Mouse (Mus musculus): ENCODE results near the gene Aes. TPM values are rescaled to one million over a fixed set of nuclear protein-coding genes. Genes with fewer than 3 reads are reported as not detected.

Aes gene
- polyA plus RNA-seq, 1 experiment from 2014 or later = 665 TPM

GRCm38 (mm10) chr10:81593223-81593622, 33.9 kb downstream of the Aes start:
- H3K27ac ChIP-seq (replicated peaks) = no peak overlapping the region
- peaks cover 29% of the 10 kb centered on the region for H3K4me1 ChIP-seq
- no peak overlapping the region for H3K4me3 ChIP-seq
- H3K36me3 ChIP-seq = peaks cover 2% of the 10 kb centered on the region; the same call in 1 of the 2 replicates
- no peak overlapping the region for H3K9ac ChIP-seq (replicated peaks)
- no peaks in the 10 kb centered on the region for H3K9me3 ChIP-seq
- WGBS = 73% methylated on average over 4 of the region's 4 CpGs
- H3K4me2 ChIP-seq (replicated peaks) = no peak overlapping the region
- ATAC-seq (replicated peaks) = no peak
- peaks cover 34% of the 10 kb centered on the region for H3K27me3 ChIP-seq

- ATAC-seq (replicated peaks) = no peak
- Histone ChIP-seq H3K4me2 (replicated peaks) (no peak overlapping the region), H3K36me3 (no peaks in the 10 kb centered on the region), H3K9ac (replicated peaks) (no peak overlapping the region), H3K27me3 (peaks cover 34% of the 10 kb centered on the region), H3K27ac (replicated peaks) (no peak overlapping the region), H3K4me1 (peaks cover 29% of the 10 kb centered on the region), H3K9me3 (no peaks in the 10 kb centered on the region), H3K4me3 (no peak overlapping the region)
- WGBS = 73% methylated on average over 18 of the region's 18 CpGs
Observed at GRCm38 (mm10) chr10:81593935-81594334, 34.6 kb downstream of the Aes start.

GRCm38 (mm10) chr10:81595599-81595998, 36.3 kb downstream of the Aes start:
- no peak for ATAC-seq (replicated peaks)
- Histone ChIP-seq H3K4me1 (peaks cover 31% of the 10 kb centered on the region), H3K4me2 (replicated peaks) (no peak overlapping the region), H3K27ac (replicated peaks) (no peak overlapping the region), H3K9ac (replicated peaks) (no peak overlapping the region), H3K9me3 (no peaks in the 10 kb centered on the region), H3K27me3 (peaks cover 41% of the 10 kb centered on the region), H3K4me3 (no peak overlapping the region), H3K36me3 (no peaks in the 10 kb centered on the region)
- 31% methylated on average over 5 of the region's 5 CpGs for WGBS

- Histone ChIP-seq H3K4me2 (replicated peaks) (peak overlapping the region; percentile 33), H3K27ac (replicated peaks) (peak overlapping the region; percentile 39; the same call in 1 of the 2 replicates), H3K9me3 (no peaks in the 10 kb centered on the region), H3K36me3 (no peaks in the 10 kb centered on the region), H3K4me3 (no peak overlapping the region; the same call in 1 of the 2 replicates), H3K4me1 (peaks cover 39% of the 10 kb centered on the region), H3K9ac (replicated peaks) (peak overlapping the region; percentile 19; the same call in 1 of the 2 replicates), H3K27me3 (peaks cover 41% of the 10 kb centered on the region)
- no peak for ATAC-seq (replicated peaks)
- 0% methylated on average over 10 of the region's 10 CpGs for WGBS
Observed at GRCm38 (mm10) chr10:81596611-81597010, 37.3 kb downstream of the Aes start.

GRCm38 (mm10) chr10:81597137-81597950, 38.1 kb downstream of the Aes start:
- Histone ChIP-seq H3K9me3 (no peaks in the 10 kb centered on the region), H3K27me3 (peaks cover 40% of the 10 kb centered on the region), H3K4me3 (no peak overlapping the region), H3K4me2 (replicated peaks) (0 out of 2 replicates have a peak overlapping the region, but pooled peaks have one; percentile 7), H3K36me3 (no peaks in the 10 kb centered on the region), H3K27ac (replicated peaks) (peak overlapping the region; percentile 39; the same call in 1 of the 2 replicates), H3K4me1 (peaks cover 43% of the 10 kb centered on the region), H3K9ac (replicated peaks) (0 out of 2 replicates have a peak overlapping the region, but pooled peaks have one; percentile 19)
- no peak; the same call in 1 of the 2 replicates for ATAC-seq (replicated peaks)
- WGBS = 5% methylated on average over 12 of the region's 12 CpGs

GRCm38 (mm10) chr10:81598342-81598741, 39.1 kb downstream of the Aes start:
- Histone ChIP-seq H3K9ac (replicated peaks) (no peak overlapping the region), H3K9me3 (no peaks in the 10 kb centered on the region), H3K27ac (replicated peaks) (no peak overlapping the region), H3K27me3 (peaks cover 37% of the 10 kb centered on the region), H3K4me2 (replicated peaks) (no peak overlapping the region), H3K36me3 (no peaks in the 10 kb centered on the region), H3K4me3 (no peak overlapping the region), H3K4me1 (peaks cover 50% of the 10 kb centered on the region)
- 37% methylated on average over 3 of the region's 3 CpGs for WGBS
- ATAC-seq (replicated peaks) = no peak

GRCm38 (mm10) chr10:81598871-81599270, 39.6 kb downstream of the Aes start:
- Histone ChIP-seq H3K27me3 (peaks cover 36% of the 10 kb centered on the region), H3K4me1 (peaks cover 50% of the 10 kb centered on the region), H3K9me3 (no peaks in the 10 kb centered on the region), H3K4me2 (replicated peaks) (no peak overlapping the region), H3K4me3 (no peak overlapping the region), H3K9ac (replicated peaks) (no peak overlapping the region), H3K36me3 (no peaks in the 10 kb centered on the region), H3K27ac (replicated peaks) (no peak overlapping the region)
- ATAC-seq (replicated peaks) = no peak
- 65% methylated on average over 6 of the region's 6 CpGs for WGBS

GRCm38 (mm10) chr10:81599630-81600029, 40.3 kb downstream of the Aes start:
- H3K4me1 ChIP-seq = peaks cover 50% of the 10 kb centered on the region
- H3K27me3 ChIP-seq = peaks cover 30% of the 10 kb centered on the region
- H3K9ac ChIP-seq (replicated peaks) = no peak overlapping the region
- H3K4me2 ChIP-seq (replicated peaks) = no peak overlapping the region
- no peak overlapping the region for H3K4me3 ChIP-seq
- H3K9me3 ChIP-seq = no peaks in the 10 kb centered on the region
- H3K36me3 ChIP-seq = no peaks in the 10 kb centered on the region
- ATAC-seq (replicated peaks) = no peak
- H3K27ac ChIP-seq (replicated peaks) = no peak overlapping the region
- WGBS = 79% methylated on average over 5 of the region's 5 CpGs

- no peaks in the 10 kb centered on the region for H3K9me3 ChIP-seq
- H3K4me1 ChIP-seq = peaks cover 53% of the 10 kb centered on the region
- no peak for ATAC-seq (replicated peaks)
- H3K4me3 ChIP-seq = no peak overlapping the region
- H3K9ac ChIP-seq (replicated peaks) = no peak overlapping the region
- H3K27me3 ChIP-seq = peaks cover 25% of the 10 kb centered on the region; the same call in 1 of the 2 replicates
- WGBS = 55% methylated on average over 10 of the region's 10 CpGs
- no peaks in the 10 kb centered on the region for H3K36me3 ChIP-seq
- H3K27ac ChIP-seq (replicated peaks) = no peak overlapping the region
- no peak overlapping the region for H3K4me2 ChIP-seq (replicated peaks)
Observed at GRCm38 (mm10) chr10:81600096-81600495, 40.8 kb downstream of the Aes start.

- H3K27ac ChIP-seq (replicated peaks) = no peak within 1 kb of the TSS
- peak within 1 kb of the TSS; percentile 26 for H3K4me3 ChIP-seq
- H3K36me3 ChIP-seq = no peaks in the 10 kb centered on the region
- WGBS = under 1% methylated on average over 28 of the region's 28 CpGs
- H3K27me3 ChIP-seq = peaks cover 18% of the 10 kb centered on the region; the same call in 1 of the 2 replicates
- peak; percentile 72 for ATAC-seq (replicated peaks)
- no peaks in the 10 kb centered on the region for H3K9me3 ChIP-seq
- no peak within 1 kb of the TSS for H3K9ac ChIP-seq (replicated peaks)
- peaks cover 53% of the 10 kb centered on the region for H3K4me1 ChIP-seq
- peak within 1 kb of the TSS; percentile 40 for H3K4me2 ChIP-seq (replicated peaks)
Observed at GRCm38 (mm10) chr10:81600738-81601203, 41.5 kb downstream of the Aes start, which contains the start of gene Tle6. Gene Tle6 (minus strand): TSS chr10:81601073.

- Histone ChIP-seq H3K4me1 (peaks cover 48% of the 10 kb centered on the region), H3K36me3 (no peaks in the 10 kb centered on the region), H3K27ac (replicated peaks) (no peak overlapping the region), H3K4me3 (no peak overlapping the region), H3K9me3 (no peaks in the 10 kb centered on the region), H3K4me2 (replicated peaks) (peak overlapping the region; percentile 40), H3K27me3 (peaks cover 13% of the 10 kb centered on the region; the same call in 1 of the 2 replicates), H3K9ac (replicated peaks) (no peak overlapping the region)
- ATAC-seq (replicated peaks) = no peak
- 15% methylated on average over 7 of the region's 7 CpGs for WGBS
Observed at GRCm38 (mm10) chr10:81601396-81601905, 42.2 kb downstream of the Aes start.

GRCm38 (mm10) chr10:81602741-81603151, 43.5 kb downstream of the Aes start:
- Histone ChIP-seq H3K27me3 (peaks cover 12% of the 10 kb centered on the region; the same call in 1 of the 2 replicates), H3K9ac (replicated peaks) (no peak overlapping the region), H3K36me3 (no peaks in the 10 kb centered on the region), H3K27ac (replicated peaks) (peak overlapping the region; percentile 12; the same call in 1 of the 2 replicates), H3K9me3 (no peaks in the 10 kb centered on the region), H3K4me1 (peaks cover 42% of the 10 kb centered on the region), H3K4me3 (no peak overlapping the region), H3K4me2 (replicated peaks) (no peak overlapping the region)
- WGBS = 16% methylated on average over 4 of the region's 4 CpGs
- ATAC-seq (replicated peaks) = no peak
